Mouse (Mus musculus) embryo, embryonic 9.5 days (tissue): Measurements from ENCODE around the gene Baiap3.

Experiments used
- DNase-seq: peaks from one replicate; pipeline ENCODE4 v3.0.0-alpha.2; 2017; ENCODE audit errors: extremely low spot score

Gene Baiap3

GRCm38 (mm10) chr17:25256140-25256754 is at the start of gene Baiap3:
Gene Baiap3, minus strand, starts transcription at chr17:25256364.
- peak; percentile 62 for DNase-seq

GRCm38 (mm10) chr17:25298094-25298493 is 41.9 kb upstream of the Baiap3 start, which contains the start of gene Prss34:
Gene Prss34, plus strand, starts transcription at chr17:25298394.
- DNase-seq, result no peak

- no peak for DNase-seq
Measured at GRCm38 (mm10) chr17:25294111-25294510, 37.9 kb upstream of the Baiap3 start.

- no peak for DNase-seq
Measured at GRCm38 (mm10) chr17:25293495-25293894, 37.3 kb upstream of the Baiap3 start.

GRCm38 (mm10) chr17:25290411-25290810 is 34.2 kb upstream of the Baiap3 start:
- no peak for DNase-seq

GRCm38 (mm10) chr17:25288842-25289241 is 32.7 kb upstream of the Baiap3 start:
- DNase-seq, result peak; percentile 42

- peak; percentile 63 for DNase-seq
Measured at GRCm38 (mm10) chr17:25285033-25285432, 28.9 kb upstream of the Baiap3 start.

- no peak for DNase-seq
Measured at GRCm38 (mm10) chr17:25282133-25282532, 26.0 kb upstream of the Baiap3 start.

GRCm38 (mm10) chr17:25275833-25276232 is 19.7 kb upstream of the Baiap3 start:
- DNase-seq, result no peak

- no peak for DNase-seq
Measured at GRCm38 (mm10) chr17:25274571-25275346, 18.6 kb upstream of the Baiap3 start, which contains the start of gene Ube2i. Gene Ube2i, minus strand, starts transcription at chr17:25274622.

- DNase-seq, result peak; percentile 99
Measured at GRCm38 (mm10) chr17:25273706-25274501, 17.7 kb upstream of the Baiap3 start.

- DNase-seq, result no peak
Measured at GRCm38 (mm10) chr17:25272951-25273705, 17.0 kb upstream of the Baiap3 start.

GRCm38 (mm10) chr17:25272326-25272725 is 16.2 kb upstream of the Baiap3 start:
- DNase-seq, result no peak

GRCm38 (mm10) chr17:25270795-25271335 is 14.7 kb upstream of the Baiap3 start:
- no peak for DNase-seq

- DNase-seq, result no peak
Measured at GRCm38 (mm10) chr17:25264453-25264852, 8.3 kb upstream of the Baiap3 start.

GRCm38 (mm10) chr17:25257804-25258261 is 1.7 kb upstream of the Baiap3 start:
- no peak for DNase-seq

GRCm38 (mm10) chr17:25255110-25255509 is 1.1 kb downstream of the Baiap3 start:
- DNase-seq, result no peak

- DNase-seq, result no peak
Measured at GRCm38 (mm10) chr17:25253760-25254159, 2.4 kb downstream of the Baiap3 start.

GRCm38 (mm10) chr17:25252643-25253042 is 3.5 kb downstream of the Baiap3 start:
- DNase-seq, result no peak

GRCm38 (mm10) chr17:25250181-25250835 is 5.9 kb downstream of the Baiap3 start:
- DNase-seq, result no peak
